Mouse (Mus musculus) cerebellum, postnatal 25 days (tissue): ENCODE results near the gene Adcy4.

Source experiments
- DNase-seq, 2 experiments: peaks; one replicate each; pipeline ENCODE4 v3.0.0; 2021; ENCODE audit warnings: mixed read lengths in 2 of 2

Adcy4 gene

DNA sequence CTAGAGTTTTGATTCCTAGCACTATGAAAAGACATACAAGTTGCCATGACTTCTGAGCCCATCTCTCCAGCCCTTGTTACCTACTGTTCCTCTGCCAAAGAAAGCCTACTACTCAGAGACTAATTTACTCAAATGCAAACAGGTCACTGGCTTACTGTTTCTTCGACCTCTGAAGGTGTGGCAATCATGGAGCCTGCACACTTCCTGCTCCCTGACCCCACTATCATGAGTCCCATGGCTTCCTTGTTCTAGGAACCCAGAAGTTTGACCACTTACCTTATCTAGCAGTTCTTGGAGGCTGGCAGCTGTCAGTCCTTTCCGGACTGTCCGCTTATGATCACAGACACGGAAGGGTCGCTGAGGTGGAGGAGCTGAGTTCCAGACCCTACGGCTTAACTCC is 26.3 kb downstream of the Adcy4 start:
- DNase-seq: no peak

DNA sequence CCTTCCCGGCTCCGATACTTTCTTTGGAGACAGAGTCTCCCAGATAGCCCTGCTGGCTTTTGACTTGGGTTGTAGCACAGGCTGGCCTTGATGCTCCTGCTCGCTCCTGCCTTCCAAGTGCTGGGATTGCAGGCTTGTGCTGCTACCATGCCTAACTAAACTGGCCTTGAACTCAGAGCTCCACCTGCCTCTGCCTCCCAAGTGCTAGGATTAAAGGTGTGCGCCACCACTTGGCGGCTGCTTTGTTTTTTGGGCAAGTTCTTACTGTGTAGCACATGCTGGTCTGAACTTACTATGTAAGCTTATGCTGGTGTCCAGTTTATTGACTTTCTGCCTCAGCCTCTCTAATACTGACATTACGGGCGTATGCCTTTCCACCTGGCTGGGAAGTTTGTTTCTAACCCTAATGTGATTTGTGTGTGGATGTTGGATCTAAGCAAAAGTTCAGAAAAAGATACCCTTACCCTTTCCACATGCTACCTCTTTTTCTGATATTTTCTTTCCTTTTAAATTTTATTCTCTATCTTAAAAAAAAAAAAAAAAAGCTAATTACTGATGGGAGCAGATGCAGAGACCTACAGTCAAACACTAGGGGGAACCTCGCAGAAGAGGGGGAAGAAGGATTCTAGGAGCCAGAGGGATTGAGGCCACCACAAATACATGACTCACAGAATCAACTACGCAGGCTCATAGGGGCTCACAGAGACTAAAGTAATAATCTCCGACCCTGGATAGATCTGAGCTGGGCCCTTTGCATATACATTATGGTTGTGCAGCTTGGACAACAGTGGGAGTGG is 36.6 kb downstream of the Adcy4 start:
- no peak for DNase-seq

DNA sequence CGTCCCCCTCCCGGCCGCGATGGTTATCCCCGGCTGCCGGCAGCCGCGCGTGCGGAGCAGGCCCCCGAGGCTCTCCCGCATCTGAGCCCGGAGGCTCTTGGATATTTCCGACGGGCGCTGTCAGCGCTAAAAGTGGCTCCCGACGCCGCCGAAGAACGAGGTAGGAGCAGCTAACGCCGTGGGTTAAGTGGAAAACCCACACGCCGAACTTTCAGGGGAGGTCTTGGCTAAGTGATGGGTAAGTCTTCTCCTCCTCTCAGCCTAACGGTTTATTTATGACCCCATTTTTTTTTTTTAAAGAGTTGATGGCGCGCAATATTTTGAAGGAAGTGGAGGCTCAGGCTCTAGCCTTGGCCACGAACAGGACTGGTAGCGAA is 38.0 kb downstream of the Adcy4 start:
- no peak for DNase-seq

DNA sequence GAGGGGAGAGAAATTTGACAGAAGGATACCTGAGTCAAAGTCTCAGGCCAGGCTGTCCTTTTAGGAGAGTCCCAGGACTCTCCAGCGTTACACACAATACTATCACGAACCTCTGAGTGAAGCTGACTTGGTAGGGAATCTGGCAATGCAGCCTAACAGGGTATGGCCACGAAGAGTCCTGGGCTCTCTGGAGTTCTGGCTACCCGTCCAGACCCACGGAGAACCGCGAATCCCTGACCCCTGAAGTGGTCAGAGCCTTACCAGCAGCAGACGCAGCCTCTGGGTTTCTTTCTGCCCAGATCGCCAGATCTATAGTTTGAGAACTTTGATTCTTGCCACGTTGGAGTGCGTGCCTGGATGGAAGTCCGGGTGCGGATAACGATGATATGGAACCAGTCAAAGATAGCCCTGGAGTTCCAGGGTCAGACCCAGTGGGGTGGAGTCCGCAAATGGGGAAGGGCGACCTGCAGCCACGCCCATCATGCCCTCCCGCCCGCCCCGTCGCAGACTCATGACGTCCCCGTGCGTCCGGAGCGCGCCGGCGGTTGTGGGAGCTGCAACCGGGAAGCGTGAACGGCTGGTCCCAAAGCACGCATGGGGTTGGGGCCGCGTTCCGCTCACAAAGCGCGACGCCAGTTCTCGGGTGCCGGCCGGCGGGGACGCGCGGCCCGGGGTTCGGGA is 38.6 kb downstream of the Adcy4 start, which contains the start of the genes Dhrs1 and Nop9:
TSS of gene Dhrs1 (minus strand) at position 511 of the 681 bp plus-strand sequence.
TSS of gene Nop9 (plus strand) at position 514 of the 681 bp plus-strand sequence.
- DNase-seq: peak; percentile 89 to 92

DNA sequence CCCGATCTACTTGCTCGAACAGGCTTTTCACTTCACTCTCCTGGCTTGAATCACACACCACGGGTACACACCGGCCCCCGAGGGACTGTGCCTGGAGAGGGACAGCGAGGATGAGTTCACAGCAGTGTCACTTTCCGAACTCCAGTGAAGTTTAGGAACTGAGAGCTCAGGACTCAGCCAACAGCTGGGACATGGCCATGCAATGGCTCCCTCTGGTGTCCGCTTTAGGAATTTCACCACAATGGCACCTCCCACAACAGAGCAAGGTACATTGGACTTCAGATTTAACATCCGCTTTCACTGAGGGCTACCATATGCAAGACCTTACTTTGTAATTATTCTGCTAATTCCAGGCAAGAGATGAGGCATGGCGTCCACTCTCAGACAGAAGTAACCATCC is 40.2 kb downstream of the Adcy4 start:
- peak; percentile 86 to 91 for DNase-seq

DNA sequence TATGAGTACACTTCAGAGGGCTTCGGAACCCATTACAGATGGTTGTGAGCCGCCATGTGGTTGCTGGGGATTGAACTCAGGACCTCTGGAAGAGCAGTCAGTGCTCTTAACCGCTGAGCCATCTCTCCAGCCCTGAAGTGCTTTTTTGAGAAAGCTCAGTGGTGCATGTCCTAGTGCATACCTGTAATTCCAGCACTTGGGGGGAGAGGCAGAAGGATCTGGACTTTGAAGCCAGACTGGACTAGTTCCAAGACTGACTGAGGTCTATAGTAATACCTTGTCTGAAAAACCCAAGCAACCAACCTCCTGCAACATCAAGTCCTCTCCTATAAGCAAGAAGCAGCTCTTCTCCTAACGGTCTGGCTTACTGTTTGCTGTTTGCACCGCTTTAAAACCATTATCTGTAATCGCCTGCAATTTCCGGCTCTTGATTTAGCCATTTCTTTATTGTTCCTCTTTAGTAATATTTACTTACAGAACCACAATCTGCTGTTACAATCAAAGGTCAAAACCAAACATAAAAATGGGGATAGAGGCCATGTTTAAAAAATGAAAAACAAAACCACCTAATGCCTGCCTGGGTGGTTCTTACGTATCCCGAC is 46.7 kb downstream of the Adcy4 start:
- DNase-seq: no peak

DNA sequence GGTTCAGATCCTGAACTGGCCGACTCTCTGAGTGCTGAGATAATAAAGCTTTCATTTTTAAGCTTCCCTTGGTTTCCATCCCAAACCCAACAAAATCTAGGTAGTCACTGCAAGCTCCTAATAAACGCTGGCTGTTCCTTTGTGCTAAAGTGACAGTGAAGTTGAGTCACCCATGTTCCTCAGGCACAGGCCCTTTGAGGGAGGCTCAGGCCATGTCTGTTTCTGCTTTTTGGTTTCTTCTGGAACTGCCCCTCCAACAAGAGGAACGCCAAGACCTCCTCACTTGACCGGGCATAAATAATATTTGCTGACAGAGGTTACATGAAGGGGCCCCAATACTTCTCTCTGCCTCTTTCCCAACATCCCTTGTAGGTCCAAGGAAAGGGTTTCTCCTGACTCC is 48.1 kb downstream of the Adcy4 start:
- no peak for DNase-seq

DNA sequence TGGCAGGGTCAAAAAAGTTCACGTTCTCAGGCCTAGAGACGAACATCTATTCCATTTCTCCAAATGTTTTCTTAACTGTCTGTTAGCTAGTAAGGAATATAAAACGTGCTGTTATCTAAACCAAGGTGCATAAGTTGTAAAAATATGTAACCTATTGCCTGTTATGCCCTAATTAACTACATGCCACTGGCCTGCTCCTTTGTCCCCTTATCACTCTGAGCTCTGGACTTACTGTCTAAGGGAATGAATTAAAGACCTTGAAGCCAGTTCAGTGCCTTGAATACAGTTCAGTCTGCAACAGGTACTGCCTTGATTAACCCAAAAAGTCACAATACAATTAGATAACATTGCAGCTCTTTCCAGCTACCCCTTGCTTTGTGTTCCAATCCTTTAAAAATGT is 48.6 kb downstream of the Adcy4 start:
- no peak for DNase-seq

DNA sequence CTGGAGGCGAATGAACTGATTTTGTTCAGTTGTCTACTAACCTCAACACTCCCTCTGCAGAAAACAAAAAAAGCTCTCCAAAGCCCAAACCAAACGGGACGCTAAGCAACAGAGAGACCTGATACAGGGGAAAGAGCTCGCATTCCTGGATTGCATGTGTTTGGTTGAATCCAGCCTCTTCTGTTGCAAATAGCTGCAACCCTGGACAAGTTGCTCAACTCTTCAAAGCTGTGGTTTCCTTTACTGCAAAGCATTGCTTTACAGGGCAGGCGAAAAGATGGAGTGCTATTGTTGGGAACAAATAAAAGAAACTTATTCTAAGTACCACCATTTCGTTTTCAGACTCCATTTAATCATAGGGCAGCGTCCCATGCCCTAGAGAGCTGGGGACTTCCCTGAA is 49.0 kb downstream of the Adcy4 start:
- no peak for DNase-seq

DNA sequence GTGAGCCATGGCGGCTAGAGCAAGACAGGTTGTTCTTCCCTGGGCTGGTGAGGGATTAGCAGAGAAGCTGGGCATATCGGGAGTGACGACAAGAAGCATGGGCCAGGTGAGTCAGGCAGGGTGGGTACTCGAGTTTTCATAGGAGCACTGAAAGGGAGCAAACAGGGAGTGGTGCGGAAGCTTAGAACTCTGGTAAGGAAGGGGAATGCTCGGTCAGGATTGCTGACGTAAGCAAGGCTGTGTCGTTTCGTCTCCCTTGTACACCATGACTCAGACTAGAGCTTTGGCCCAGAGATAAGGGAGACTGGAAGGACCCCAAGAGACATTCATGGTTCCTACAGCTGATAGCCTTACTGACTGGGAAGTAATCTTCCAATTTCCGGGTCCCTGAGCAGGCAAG is 50.0 kb downstream of the Adcy4 start:
- no peak for DNase-seq

DNA sequence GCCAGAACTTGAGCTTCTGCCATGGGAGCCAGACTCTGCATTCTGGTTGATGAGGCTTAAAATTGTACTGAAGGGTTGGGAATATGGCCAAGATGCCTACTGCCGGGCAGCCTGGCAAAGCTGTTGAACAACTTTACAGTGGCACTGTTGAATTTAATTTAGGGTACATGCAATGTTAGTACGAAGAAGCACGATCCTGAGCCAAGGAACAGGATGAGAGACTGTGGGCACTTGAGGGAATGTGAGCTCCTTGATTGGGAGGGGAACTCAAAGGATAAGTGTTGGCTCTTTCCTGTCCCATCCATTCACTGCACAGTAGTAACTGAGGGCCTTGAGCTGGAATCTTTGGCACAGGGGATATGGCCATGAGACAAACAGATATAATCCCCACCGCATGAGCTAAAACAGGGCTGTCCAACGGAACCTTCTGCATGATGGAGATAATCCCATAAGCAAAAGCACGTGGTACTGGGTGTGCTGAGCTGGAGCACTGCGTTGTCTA is 53.3 kb downstream of the Adcy4 start:
- no peak for DNase-seq

DNA sequence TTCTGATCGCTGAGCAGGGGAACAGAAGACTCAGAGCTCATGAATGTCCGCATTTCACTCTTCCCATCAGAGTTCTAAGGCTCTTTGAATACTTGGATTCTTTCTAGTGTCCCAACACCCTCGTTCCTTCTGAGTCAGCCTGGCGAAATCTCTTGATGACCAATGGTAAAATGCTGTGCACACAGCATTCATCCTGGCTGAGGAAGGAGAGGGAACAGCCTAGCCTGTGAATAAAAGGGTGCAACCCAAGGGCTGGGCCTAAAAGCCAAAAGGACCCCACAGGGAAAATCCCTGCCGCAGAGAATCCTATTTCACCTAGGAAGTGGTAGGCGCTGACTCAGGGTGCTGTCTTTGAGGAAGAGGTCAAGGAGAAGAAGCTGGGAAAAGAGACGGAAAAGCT is 53.8 kb downstream of the Adcy4 start:
- DNase-seq: no peak

DNA sequence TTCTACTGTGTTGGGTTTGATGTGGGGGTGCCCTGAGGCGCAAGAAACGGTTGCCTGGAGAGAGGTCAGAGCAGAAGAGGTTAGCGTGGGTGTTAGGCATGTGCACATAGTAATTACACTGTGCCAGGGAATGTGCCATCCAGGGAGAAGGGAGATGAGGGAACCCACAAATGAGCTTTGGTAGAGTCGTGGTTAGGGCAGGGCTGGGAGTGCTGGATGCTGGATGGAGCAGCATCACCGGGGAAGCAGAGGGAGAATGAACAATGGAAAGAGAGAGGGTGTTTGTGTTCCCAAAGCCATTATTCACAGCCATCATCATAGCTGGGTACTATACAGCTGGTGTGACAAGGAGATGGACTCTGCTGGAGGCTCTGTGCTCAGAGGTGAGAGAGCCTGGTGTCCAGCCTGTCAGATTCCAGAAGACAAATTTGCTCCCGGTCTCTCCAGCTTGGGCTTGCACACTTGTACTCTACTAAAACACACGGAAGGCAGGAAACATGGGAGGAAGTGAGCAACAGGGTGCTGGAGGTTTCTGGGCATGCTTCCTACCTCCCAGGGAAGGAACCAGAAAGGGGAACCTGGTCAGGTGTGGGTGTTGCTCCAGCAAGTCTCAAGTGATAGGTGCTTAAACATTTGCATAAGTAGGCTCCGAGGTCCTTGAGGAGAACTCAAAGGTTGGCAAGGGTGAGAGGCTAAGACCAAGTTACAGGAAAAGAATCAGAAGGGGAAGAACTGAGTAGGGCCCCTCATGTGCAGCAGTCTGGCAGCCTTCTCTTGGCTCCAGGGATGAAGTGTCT is 55.8 kb downstream of the Adcy4 start:
- DNase-seq: no peak

DNA sequence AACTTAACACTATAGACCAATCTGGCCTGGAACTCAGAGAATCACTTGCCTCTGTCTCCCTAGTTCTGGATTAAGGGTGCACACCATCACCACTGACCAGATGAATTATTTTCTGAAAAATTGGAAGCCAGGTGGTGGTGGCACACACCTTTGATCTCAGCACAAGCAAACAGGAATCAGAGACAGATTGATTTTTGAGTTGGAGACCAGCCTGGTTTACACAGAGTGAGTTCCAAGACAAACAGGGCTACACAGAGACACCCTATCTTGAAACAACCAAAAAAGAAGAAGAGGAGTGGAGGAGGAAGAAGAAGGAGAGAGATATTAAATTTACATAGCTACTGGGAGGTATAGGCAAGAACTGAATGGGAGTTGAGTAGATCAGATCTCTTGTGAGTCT is 57.6 kb downstream of the Adcy4 start:
- DNase-seq: no peak

DNA sequence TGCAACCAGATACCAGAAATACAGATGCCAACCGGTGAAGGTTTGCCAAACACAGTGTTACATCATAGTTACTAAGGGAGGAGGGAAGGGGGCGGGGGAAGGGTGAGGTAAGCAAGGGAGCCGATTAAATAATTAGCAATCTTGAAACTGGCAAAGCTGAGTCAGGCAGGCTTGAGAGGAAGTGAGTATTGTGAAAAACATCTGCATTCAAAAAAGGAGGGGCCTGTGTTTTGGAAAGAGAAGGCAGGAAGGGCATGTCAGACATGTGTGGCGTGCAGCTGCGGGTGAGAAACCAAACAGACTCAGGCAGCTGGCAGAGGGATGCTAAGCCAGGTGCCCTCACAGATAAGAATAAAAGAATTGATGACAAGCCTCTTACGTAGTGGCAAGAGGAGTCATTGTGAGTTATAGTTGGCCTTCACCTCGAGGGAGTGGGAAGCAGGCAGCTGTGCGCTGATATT is 59.5 kb downstream of the Adcy4 start:
- DNase-seq: no peak

DNA sequence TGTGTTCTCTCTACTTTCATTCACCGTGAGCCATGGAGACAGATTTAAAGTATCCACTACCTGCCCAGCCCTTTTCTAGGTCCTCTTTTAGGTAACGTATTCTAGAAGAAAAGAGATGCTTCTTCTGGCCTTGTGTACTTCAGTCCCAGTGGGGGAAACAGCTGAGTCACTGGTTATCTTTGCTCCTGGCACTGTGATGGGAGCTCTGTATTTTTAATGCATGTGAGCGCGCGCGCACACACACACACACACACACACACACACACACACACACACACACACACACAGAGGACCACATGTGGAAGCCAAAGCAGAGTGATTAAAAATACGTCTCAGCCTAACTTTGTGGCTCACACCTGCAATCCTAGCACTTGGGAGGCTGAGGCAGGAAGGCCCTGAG is 60.5 kb downstream of the Adcy4 start:
- DNase-seq: no peak

DNA sequence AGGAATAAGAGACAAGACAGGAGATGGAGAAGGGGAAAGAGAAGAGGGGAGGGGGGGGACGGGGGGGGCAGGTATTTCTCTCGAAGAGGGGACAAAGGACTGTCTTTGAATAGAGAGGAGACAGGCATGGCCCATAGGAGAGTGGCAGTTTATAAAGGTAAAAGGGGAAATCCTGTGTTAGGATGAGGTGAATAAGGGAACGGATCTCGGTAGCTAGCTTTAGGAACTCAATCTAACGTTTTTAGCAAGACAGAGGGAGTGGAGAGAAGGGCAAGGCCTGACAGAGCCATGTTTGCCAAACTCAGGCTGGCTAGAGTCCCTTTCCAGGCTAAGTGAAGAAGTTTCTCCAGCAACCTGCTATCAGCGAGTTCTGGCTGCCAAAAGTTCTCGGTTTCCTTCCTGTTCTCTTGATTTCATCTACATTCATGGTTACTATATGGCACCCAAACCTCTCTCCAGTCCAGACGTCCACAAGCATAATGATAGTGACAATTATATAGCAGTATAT is 61.4 kb downstream of the Adcy4 start:
- no peak for DNase-seq

DNA sequence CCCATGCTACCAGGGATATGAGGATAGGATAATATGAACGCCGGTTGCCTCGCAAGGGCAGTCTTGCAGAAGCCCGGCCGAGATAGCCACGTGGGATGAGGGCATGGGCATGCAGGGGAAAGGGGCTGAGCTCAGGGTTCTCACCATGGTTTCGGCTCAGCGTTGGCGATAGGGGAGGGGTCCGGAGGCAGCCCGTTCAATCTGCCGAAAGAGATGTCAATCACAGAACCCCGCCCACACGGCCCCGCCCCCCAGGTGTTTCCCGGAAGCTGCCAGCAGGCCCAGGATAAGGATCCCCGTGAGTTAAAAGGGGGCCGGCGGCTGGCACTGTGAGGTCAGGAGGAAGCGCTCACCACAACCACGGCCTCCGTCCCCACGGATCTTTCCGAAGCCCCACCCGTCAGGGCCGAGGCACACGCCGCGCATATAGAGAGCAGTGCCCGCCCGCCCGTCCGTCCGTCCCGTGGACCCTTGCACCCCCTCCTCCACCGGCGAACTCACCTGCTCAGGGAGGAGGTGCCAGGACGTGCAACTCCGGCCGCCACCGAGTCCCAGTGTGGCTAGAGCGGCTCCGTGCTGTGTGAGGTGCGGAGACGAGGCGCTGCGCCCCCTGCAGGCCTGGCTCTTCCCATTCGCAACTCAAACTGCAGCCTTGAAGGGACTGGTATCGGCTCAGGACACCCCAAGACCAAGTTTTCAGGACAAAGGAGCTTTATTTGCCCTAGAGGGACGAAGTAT is 62.0 kb downstream of the Adcy4 start, which contains the start of gene Rabggta:
TSS of gene Rabggta (minus strand) at position 564 of the 738 bp plus-strand sequence.
- DNase-seq: peak; percentile 96 to 97

DNA sequence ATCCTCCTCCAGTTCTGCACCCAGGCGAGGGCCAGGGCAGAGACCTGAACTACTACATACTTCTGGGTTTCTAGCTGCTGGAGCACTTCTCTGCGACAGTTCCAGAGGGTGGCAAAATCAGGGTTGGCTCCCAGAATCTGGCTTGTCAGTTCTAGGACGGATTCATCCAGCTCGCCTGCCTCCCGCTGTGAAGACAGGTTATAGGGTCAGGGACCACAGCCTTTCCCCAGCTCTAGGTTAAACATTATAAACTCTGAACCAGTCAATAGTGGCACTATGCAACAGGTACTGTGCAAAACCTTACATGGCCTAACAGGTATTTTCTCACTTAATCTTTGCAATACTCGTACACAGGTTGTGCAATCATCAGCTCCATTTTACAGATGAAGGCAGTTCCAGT is 62.8 kb downstream of the Adcy4 start:
- DNase-seq: peak in 1 of 2 experiments; percentile 19

DNA sequence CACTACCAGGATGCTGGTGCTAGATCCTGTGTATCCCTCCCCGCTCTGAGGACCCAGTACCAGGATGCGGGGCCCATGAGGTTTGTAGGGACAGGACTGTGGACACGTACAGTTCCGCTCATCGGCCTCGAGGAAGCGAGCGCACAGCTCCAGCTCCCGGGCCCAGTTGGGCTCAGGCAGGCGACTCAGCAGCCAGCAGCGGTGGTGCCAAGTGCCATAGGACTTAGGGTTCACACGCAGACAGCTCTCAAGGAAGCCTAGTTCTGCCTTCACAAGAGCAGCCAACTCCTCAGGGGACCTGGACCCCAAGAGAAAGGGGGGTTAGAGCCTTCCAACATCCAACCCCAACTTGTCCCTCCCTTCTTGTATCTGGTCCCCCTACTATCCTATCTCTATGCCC is 63.2 kb downstream of the Adcy4 start:
- DNase-seq: no peak

DNA sequence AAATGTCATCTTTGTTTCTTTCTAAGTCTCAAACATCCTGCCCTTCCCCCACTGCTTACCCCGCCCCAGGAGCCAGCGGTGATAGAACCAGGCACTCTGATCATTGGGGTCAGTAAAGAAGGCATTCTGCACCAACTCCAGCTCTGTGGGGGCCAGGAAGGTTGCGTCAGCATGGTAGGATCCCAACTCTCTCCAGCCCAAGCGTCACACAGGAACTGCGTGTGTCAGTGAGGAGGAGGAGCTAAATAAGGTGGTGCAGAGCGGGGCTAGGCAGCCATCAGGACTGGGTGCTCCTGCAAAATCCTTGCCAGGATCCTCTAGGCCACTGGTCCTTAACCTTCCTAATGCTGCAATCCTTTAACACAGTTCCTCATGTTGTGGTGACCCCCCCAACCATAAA is 64.2 kb downstream of the Adcy4 start:
- DNase-seq: no peak
